Mouse (Mus musculus) gastrocnemius, adult 2 months (tissue): ENCODE measurements around the gene Abcb9. TPM values are rescaled to one million over a fixed set of nuclear protein-coding genes. Genes with fewer than 3 reads are reported as not detected.
A peak's percentile ranks its signal among the peaks of the same experiment; 100 is the strongest.

Source experiments
- DNase-seq: peaks from one replicate; pipeline ENCODE4 v3.0.0; 2022
- H3K27ac ChIP-seq: fragments of 200-600 bp; 2 replicates; pipeline ENCODE4 v1.8.1; 2022; ENCODE audit warnings: mild to moderate bottlenecking
- H3K4me3 ChIP-seq: fragments of 200-600 bp; 2 replicates; pipeline ENCODE4 v1.8.1; 2022; ENCODE audit warnings: mild to moderate bottlenecking, moderate library complexity
- CTCF ChIP-seq: fragments of 200-600 bp; IDR thresholded peaks from 2 replicates; pipeline ENCODE4 v1.8.1; 2022; ENCODE audit warnings: antibody characterized with exemption, mild to moderate bottlenecking, moderate library complexity
- intact Hi-C: fragments of 180-260 bp; cut with DNase I; formaldehyde crosslinking; loops from one replicate; pipeline ENCODE4 v1.15.1; 2025
- total RNA-seq, 2 experiments: library from RNA; stranded (reverse); gene quantifications; 2 replicates each; pipeline ENCODE4 v1.2.3; 2021

The Abcb9 gene
- total RNA-seq, 2 experiments from 2014 or later = 7.1 to 11.9 TPM

DNA sequence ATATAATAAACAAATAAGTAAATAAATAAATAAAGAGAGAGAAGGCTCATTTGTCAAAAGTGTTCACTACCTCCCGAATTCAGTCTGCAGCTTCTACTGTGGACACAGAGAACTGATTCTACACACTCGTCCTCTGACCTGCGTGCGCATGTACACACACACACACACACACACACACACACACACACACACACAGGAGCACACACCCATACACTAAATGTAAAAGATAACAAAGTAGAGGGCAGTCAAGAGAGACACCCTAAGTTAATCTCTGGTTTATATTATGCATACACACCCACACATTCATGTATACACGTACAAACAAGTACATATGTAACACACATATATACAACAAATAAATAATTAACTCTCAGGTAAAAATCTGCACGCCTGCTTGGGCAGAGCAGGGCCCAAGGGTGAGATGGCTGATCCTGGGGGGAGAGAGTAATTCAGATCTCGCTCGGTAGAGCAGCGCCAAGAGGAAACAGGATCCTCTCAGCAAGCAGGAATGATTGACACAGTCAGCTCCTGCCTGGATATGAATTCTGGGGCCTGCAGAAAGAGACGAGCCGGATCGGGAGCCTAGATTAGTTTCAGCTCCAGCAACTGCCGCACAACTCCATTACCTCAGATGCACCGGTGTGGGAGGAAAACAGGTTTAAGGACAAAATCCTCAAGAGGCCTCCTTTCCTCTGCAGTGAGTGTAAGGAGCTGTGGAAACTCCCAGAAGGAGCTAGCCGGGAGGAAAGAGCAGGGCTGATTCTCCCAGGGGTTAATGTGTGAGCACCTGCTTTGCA lies 46.2 kb downstream of the Abcb9 start:
- no peak for TF ChIP-seq CTCF
- intact Hi-C loops = loop anchor here (5.0 kb wide), 1 partner anchor 32 kb away; no protein-coding TSS in a partner anchor
- peak overlapping the region; percentile 92 for H3K27ac ChIP-seq
- H3K4me3 ChIP-seq = peak overlapping the region; percentile 57
- DNase-seq = peak; percentile 67

DNA sequence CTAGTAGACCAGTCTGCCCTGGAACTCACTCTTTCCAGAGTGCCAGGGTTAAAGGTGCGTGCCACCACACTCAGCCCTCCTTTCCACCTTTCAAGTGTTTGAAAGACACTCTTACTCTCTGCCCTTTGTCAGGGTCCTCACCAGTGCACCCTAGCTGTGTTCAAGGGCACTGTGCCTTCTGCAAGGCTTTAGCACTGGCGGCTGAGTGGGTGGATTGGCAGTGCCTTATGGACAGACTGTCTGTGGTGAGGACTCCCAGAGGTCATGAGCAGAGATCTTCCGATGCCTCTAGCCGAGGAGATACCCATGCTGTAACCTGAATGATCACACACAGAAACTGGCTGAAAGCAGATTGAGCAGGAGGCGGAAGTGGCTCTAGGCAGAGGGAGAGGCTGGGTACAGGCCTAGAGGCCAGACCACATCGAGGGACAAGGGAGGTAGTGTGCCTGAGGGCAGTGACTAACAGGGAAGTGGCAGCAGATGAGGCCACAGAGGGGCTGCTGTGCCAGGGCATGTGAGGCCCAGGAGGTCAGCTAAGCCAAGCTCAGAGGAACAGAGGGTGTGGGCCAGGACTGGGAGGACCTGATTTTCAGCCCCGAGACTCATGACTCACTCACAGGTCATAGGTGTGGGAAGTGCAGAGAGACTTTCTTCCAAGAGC lies 48.7 kb downstream of the Abcb9 start:
- intact Hi-C loops = no loop called here

DNA sequence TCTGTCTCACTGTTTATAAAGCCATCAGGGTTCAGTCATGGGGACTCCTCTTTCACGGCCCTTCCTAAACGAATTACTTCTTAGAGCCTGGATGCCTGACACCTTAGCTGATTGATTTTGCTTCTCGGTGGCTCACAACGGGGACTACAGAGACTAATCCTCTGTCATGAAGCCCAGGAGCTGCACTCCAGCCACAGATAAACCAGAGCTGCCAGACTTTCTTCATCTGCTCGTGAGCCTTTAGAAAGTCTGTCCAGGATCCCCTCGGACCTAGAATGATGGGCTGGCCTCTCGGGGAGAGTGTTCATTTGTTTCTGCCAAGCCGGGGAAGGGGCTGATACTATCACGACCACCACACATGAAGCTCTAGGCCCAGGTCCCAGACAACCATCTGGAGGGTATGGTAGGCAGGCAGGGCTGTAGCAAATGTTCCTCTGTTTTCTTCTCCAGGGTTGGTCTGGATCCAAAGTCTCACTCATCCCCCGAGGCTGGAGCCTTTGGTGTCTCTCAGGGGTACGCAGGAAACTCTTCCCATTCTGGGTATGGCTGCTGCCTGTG lies 50.1 kb downstream of the Abcb9 start:
- intact Hi-C loops = no loop called here
- H3K27ac ChIP-seq = no peak overlapping the region
- no peak for DNase-seq
- no peak for TF ChIP-seq CTCF
- no peak overlapping the region for H3K4me3 ChIP-seq

More for the DNA sequence above, 48.7 kb downstream of the Abcb9 start:
- H3K27ac ChIP-seq = no peak overlapping the region
- TF ChIP-seq CTCF = no peak
- H3K4me3 ChIP-seq = no peak overlapping the region
- no peak for DNase-seq

DNA sequence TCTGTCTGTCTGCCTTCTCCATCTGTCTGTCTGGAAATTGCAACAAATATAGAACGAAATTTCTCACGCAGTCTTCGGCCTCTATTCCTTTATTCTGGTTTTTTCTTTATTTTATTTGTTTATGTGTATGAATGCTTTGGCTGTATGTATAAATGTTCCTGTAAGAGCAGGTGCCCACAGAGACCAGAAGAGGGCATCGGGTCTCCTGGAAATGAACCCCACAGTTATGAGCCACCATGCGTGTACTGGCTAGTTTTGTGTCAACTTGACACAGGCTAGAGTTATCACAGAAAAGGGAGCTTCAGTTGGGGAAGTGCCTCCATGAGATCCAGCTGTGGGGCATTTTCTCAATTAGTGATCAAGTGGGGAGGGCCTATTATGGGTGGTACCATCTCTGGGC lies 51.6 kb downstream of the Abcb9 start:
- intact Hi-C loops = no loop called here
- peak overlapping the region; percentile 72 for H3K27ac ChIP-seq

DNA sequence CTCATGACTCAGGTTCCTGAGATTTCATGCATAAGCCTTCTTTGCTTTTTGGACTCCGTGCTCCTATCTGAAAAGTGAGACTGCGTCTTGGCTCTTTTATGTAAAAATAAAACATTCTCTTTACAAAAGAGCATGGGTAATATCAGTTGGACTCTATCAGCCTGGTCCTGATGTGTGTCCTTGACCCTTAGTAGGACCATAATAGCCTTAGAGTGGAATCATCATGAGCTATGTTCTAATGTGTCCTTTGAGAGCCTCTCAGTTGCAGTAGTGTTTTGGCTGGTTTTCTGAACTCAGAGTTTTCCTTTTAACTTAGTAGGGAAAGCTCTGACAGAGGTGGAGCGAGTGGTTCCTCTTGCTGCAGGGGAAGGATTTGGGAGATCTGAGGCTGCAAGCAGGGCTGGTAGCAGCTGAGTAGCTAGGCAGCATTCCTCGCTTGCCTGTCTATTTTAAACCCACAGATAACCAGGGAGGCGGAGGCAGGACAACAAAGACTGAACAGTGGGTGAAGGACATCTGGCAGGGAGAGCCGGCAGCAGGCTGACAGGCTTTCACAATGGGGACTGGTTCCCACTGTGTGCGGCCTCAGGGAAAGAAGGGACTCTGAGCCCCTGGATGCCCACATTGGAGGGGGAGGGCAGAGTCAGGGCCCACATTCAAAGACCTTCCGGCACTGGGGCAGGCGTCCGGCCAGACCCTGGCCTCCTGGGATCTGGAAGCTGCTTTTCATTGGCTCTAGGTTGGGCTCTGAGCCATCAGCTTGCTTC lies 52.2 kb downstream of the Abcb9 start:
- Histone ChIP-seq H3K4me3 (no peak overlapping the region), H3K27ac (peak overlapping the region; percentile 72)
- intact Hi-C loops = no loop called here
- no peak for TF ChIP-seq CTCF
- peak; percentile 57 for DNase-seq

More for the DNA sequence above, 51.6 kb downstream of the Abcb9 start:
- no peak for TF ChIP-seq CTCF
- no peak overlapping the region for H3K4me3 ChIP-seq
- DNase-seq = no peak

DNA sequence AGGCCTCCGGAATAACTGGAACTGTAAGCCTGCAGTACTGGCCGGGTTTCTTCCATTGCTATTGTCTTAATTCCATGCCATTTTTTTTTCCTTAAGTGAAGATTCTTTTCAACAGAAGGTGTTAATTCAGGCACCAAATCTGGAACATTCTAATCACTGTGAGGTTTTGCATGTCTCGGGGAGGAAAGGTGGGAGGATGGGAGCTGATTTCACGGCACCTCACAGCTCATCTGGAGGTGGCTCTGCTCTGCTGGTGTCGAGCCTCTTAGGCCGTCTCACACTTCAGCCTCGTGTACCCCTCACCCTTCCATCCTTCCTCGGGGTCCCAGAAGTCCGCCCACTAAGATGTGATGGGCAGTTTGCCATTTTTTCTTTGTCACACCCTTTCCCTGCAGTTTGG lies 54.5 kb downstream of the Abcb9 start:
- no peak overlapping the region for H3K4me3 ChIP-seq
- intact Hi-C loops = no loop called here
- DNase-seq = no peak
- no peak overlapping the region for H3K27ac ChIP-seq
- TF ChIP-seq CTCF = no peak

DNA sequence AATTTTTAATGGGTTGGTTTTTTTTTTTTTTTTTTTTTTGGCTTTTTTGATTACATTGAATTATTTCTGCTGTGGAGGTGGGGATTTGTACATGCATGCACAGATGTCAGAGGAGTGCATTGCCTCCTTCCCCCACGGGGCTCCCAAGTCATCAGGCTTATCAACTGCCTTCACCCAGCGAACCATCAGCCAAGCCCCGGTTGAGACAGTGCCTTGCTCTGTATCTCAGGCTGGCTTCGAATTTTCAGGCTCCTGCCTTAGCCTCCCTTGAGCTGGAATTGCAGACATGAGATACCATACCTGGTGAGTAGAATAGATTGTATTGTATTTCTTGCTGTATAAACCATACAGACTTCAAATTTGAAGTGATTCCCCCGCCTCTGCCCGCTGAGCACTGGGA lies 56.0 kb downstream of the Abcb9 start:
- no peak for TF ChIP-seq CTCF
- intact Hi-C loops = no loop called here
- Histone ChIP-seq H3K4me3 (no peak overlapping the region), H3K27ac (no peak overlapping the region)
- DNase-seq = no peak

DNA sequence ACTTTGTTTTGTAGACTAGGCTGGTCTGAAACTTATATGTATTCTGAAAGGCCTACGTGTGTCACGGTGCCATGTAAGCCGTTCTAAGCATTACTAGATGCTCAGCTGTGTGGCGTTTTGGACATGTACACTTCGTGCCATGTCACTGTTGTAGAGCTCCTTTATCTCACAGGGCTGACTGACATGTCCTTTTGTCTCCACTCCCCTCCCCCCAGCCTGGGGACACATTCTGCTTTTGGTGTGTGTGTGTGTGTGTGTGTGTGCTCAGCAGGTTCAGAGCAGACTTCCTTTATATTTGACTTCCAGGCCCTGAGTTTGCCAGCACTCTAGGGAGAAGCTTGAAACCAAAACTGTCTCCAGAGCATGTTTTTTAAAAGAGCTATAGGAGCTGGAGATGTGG lies 58.8 kb downstream of the Abcb9 start:
- no peak for TF ChIP-seq CTCF
- intact Hi-C loops = no loop called here
- DNase-seq = no peak
- H3K27ac ChIP-seq = no peak overlapping the region
- no peak overlapping the region for H3K4me3 ChIP-seq

DNA sequence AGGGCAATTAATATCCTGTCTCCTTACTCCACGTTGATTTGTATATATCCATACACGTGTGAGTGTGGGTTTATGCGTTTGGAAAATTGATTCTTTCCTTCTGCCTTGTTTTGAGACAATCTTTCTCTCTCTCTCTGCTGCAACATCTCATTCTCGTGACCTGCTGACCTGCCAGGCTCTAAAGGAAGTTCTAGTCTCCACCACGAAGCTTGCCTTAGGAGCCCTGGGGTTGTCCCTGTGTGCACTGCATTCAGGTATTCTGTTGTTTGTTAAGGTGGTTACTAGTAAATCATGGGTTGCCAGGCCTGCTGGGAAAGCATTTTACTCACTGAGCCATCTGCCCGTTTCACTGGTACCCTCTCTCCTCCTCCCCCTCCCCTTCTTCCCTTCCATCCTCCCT lies 59.3 kb downstream of the Abcb9 start:
- Histone ChIP-seq H3K27ac (no peak overlapping the region), H3K4me3 (no peak overlapping the region)
- intact Hi-C loops = no loop called here
- no peak for DNase-seq
- no peak for TF ChIP-seq CTCF

DNA sequence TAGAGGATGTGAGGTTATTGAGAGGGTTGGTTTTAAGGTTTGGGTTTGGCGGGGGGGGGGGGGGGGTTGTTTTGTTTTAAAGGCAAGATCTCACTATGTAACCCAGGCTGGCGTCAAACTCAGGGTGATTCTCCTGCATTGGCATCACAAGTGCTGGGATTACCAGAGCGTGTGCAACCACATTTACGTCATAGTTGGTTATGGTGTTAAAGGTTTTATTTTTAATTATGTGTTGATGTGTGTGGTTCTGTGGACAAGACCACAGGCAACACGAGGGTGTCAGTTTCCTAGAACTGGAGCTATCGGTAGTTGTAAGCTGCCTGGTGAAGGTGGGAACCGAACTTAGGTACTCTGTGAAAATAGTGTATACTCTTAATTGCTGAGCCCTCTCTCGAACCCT lies 59.8 kb downstream of the Abcb9 start:
- TF ChIP-seq CTCF = no peak
- no peak overlapping the region for H3K27ac ChIP-seq
- DNase-seq = no peak
- H3K4me3 ChIP-seq = no peak overlapping the region
- intact Hi-C loops = no loop called here

DNA sequence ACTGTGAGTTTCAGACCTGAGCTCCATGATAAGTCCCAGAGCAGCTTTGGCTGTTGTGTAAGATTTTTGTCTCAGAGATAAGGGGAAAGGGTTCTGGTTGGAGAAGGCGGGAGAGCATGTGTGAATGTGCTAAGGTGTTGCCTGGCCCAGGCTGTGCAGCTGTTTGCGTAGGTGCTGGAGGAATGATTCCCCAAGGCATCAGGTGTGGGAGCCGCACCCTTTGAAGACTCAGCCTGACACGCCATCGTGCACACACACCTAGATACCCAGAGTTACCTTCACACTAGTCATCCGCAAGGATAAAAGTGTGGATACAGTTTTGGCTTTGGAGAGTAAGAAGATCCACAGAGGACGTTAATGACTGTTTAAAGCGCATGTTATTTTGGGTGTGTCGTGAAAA lies 60.2 kb downstream of the Abcb9 start:
- no peak for DNase-seq
- no peak for TF ChIP-seq CTCF
- intact Hi-C loops = no loop called here
- H3K4me3 ChIP-seq = no peak overlapping the region
- H3K27ac ChIP-seq = no peak overlapping the region

DNA sequence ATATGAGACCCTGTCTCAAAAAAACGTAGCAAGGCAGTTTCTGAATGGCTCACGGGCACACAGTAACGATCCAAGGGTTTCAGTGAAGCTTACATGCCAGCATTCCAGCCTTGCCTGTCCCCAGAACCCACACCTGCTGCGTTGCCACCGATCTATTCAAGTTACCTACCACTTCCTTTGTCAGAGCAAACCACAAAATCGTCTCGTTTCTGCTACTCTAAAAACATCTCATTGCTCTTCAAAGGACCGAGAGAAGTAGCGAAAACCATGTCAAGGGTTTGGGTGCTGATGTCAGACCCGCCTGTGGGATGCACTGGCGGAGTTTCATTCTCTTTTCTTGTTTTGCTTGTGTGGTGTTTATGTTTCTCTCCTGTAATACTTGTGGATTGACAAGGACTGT lies 61.1 kb downstream of the Abcb9 start:
- intact Hi-C loops = no loop called here
- no peak overlapping the region for H3K4me3 ChIP-seq
- DNase-seq = no peak
- H3K27ac ChIP-seq = no peak overlapping the region
- TF ChIP-seq CTCF = no peak
